Mouse (Mus musculus): ENCODE data around the gene Dtx2.

Dtx2 gene

DNA sequence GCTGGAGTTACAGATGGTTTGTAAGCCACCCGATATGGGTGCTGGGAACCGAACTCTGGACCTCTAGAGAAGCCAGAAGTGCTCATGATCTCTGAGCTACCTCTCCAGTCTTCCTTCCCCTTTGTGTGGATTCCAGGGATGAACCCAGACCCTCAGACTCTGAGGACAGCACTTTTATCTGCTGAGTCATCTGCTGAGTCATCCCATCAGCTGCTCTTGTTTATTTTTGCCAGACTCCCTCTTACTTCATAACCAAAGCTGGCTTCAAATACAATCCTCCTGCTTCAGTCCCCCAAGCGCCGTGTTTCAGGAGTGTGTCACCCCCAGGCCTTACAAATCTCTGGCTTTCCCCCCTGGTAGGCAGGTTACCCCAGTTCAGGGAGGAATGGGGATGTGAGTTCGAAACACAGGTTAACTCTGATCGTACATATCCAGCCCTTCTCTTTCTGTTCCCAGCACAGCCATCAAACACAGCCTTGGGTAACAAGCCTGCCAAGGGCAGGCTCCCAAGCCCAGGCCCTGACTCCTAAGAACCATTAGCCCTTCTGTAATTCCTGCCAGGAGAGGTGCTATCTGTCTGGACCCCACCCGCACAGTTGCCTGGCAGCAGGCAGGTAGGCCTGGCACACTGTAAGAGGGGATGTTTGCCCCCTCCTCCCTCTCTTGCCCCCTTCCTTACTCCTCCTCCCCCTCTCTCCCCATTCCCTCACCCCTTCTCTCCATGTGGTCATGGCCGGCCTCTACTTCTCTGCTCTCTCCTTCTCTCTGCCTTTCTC, 18.5 kb upstream of the Dtx2 start:
- no peak for DNase-seq (ENCODE audit: low spot score)

DNA sequence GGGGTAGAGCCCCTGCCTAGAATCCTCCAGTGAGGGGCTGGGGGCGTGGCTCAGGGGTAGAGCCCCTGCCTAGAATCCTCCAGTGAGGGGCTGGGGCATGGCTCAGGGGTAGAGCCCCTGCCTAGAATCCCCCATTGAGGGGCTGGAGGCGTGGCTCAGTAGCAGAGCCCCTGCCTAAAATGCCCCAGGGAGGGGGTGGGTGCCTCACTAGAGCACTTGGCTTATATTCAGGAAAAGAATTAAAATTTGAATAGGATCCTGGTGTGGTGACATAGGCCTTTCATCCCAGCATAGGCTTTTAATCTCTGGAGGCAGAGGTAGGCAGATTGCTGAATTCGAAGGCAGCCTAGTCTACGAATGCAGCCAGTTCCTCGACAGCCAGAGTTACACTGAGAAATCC, 15.2 kb upstream of the Dtx2 start:
- no peak for DNase-seq (ENCODE audit: low spot score)

DNA sequence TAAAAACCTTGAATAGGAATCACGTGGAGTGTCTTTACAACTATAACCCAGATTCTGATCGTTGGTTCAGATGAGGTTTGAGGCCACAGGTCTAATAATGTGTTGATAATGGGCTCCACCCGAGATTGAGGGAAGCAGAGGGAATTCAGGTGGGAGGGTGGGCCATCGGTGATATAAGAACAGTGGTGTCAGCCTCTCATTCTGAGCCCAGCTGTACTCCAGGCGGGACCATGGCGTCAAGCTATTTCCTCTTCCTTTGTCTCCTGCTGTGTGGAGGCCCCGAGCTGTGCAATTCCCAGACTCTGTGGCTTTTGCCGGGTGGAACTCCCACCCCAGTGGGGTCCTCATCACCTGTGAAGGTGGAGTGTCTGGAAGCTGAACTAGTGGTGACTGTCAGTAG, 14.7 kb upstream of the Dtx2 start, which contains the start of gene Zp3:
Gene Zp3, plus strand, starts transcription at position 196 of the 400 bp plus-strand sequence.
- no peak for DNase-seq (ENCODE audit: low spot score)

DNA sequence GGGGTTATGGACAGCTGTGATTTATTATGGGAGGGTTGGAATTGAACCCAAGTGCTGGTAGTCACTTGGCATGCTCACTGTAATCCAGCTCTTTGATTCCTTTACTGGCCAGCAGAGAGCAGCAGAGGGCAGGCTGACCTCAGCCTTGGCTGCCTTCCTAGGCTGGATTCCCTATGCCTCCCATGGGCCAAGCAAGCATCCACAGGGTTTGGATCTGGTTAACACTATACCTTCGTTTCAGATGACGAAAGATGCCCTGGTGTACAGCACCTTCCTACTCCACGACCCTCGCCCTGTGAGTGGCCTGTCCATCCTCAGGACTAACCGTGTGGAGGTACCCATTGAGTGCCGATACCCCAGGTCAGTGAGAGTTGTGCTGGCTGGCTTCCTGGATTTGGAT, 12.2 kb upstream of the Dtx2 start:
- DNase-seq (ENCODE audit: low spot score), result peak; percentile 87

DNA sequence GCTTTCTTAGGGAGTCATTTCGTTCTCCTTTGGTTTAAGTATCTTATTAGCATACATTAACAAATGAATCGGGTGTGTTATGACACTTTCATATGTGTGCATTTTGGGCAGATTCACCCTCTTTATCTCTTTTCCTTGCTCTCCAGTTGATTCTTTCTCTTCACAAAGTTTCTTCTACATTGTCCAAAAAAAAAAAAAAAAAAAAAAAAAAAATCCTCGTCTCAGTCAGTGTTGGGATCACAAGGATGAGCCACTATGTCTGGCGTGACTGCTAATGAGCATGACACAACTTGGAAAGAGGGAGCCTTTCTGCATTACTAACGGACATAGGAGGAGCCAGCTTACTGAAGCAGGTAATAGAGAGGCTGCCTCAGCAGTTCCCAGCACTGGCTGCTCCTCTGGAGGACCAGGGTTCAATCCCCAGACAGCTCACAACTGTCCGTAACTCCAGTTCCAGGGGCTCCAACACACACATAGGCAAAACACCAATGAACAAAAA, 10.0 kb upstream of the Dtx2 start:
- DNase-seq (ENCODE audit: low spot score), result no peak

DNA sequence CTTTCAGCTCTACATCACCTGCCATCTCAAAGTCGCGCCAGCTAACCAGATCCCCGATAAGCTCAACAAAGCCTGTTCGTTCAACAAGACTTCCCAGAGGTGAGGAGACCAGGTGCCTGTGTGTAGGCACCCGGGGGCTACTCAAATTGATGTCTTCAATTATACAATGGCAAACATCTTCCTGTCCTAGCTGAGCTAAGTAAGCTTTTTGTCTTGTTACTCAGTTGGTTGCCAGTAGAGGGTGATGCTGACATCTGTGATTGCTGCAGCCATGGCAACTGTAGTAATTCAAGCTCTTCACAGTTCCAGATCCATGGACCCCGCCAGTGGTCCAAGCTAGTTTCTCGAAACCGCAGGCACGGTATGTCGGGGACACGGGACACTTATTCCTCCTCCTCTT, 7.4 kb upstream of the Dtx2 start:
- DNase-seq (ENCODE audit: low spot score), result peak; percentile 43

DNA sequence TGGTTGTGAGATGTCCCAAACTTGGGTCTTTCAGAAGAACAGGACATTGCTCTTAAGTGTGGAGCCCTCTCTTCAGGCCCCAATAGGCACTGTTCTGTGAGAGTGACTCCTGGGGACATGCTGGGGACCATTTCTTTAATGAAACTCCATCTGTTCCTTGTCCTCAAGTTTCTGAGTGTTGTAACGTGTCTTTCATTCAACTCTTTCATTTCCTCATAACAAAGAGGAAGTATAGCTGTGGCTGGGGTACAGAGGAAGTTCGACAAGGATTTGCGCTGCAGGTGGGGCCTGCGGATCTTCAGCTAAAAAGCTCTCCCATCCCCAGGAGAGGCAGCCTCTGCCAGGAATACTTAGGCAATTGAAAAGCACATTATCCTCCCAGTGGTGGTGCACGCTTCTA, 4.0 kb upstream of the Dtx2 start:
- no peak for DNase-seq (ENCODE audit: low spot score)

DNA sequence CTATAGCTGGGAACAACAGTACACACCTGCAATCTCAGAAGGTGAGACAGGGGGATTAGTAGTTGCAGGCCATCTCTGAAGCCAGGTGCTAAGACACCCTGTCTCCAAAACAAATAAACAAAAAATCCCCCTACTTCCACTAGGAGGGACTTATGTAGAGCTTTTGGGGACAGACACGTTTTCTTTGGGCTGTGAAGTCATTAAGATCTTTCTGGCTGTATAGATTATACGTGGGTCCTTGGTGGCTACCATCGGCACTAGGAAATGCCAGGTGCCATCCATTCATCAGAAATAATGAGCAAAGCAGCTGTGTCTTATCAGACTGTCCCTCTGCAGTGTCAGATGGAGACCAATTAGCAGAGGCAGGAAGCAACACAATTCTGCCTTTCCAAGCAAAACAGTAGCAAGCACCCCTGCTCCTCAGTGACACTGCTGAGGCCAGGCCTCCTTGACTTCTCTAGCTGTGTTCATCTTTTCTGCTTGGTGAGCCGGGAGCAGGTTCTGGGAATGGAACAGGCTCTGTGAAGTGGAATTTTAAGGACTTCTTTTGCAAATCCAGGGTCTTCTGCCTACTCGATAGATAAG, 1.1 kb upstream of the Dtx2 start:
- no peak for DNase-seq (ENCODE audit: low spot score)

DNA sequence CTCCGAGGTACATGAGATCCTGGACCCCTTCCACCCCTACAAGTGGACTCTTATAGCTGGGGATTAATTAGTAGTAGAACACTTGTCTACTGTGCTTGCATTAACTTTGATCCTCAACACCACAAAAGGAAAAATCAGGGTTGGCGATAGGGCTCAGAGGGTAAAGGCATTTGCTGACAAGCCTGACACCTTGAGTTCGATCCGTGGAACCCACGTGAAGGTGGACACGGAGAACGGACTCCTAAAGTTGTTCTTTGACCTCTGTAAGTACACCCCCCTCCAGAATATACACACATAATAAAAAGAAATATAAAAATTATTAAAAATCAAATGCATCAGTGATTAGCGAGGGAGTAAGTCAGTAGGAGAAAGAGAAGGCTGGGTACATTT, 270 bp upstream of the Dtx2 start:
- DNase-seq (ENCODE audit: low spot score), result no peak

DNA sequence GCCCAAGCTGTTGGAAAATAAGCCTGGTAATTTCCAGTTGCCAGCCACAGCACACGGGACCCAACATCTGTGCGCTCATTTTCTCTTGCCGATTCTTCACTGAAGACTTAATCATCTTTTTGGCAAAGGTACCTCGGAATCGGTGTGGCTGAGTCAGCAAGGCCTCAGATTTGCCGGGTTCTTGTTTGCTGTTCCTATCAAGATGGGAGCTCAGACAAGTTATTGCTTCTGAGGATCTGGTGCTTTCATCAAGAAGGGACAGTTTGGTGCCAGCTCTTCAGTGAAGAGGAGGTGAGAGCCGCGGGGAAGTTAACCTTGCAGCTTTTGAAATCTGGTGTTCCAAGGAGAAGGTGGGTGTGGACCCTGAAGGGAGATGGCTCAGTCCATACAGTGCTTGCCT, 1.6 kb downstream of the Dtx2 start:
- no peak for DNase-seq (ENCODE audit: low spot score)

DNA sequence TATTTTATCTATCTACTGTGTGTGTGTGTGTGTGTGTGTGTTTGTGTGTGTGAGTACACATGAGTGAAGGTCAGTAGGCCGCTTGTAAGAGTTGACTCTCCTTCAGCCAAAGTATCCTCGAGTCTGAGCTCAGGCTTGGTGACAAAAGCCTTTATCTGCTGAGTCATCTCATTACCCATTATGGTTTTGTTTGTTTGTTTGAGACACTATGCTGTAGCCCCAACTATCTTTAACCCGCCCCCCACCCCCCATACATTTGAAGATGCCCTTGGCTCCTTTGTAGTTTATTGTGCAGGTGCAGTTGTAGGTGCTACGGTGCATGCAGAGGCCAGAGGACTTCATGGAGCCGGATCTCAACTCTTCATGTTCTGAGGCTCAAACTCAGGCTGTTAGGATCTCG, 6.6 kb downstream of the Dtx2 start:
- no peak for DNase-seq (ENCODE audit: low spot score)

DNA sequence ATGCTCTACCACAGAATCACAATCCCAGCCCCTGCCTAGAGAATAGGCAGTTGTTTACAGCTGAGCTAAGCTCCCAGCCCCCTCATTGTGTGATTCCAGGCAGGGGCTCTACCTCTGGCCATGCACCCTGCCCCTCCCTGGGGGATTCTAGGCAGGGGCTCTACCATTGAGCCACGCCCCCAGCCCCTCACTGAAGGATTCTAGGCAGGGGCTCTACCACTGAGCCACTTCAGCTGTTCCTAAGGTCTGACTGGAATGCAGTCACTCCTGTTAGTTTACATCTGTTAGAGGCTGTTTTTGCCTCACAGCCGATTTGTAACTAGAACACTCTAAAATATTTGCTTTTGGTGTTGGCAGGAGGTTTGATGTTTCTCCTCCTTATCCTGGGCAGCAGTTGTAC, 7.7 kb downstream of the Dtx2 start:
- no peak for DNase-seq (ENCODE audit: low spot score)

DNA sequence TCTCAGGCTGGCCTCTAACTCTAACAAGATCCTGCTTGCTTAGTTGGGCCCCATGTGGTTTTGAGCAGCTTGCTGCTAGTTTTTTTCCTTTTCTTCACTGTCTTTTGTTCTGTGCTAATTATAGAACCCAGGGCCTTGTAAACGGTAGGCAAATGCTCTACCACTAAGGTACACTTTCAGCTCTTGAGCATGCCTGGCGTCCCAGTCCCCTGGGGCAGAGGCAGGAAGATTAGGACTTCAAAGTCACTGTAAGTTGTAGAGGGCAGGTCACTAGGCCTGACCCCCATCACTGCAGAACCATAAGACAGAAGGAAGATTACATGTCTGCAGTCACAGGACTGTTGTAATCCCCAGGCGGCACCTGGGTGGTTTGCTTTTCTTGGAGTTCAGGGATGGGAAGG, 8.2 kb downstream of the Dtx2 start:
- no peak for DNase-seq (ENCODE audit: low spot score)

DNA sequence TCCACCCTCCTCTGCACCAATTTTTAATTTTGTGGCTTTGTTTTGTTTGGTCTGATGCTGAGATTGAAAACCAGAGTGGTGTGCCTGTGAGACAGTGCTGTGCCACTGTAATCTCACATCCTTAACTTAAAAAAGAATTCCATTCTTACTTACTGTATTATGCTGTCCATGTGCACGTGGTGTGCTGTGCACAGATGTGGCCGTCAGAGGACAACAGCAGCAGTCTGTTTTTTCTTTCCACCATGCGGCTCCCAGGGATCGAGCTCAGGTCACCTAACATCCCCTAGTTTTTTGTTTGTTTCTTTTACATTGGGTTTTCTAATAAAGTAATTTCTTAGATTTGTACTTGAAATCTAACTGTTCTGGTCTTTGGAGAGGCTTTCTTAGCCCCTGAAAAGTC, 9.9 kb downstream of the Dtx2 start:
- no peak for DNase-seq (ENCODE audit: low spot score)

DNA sequence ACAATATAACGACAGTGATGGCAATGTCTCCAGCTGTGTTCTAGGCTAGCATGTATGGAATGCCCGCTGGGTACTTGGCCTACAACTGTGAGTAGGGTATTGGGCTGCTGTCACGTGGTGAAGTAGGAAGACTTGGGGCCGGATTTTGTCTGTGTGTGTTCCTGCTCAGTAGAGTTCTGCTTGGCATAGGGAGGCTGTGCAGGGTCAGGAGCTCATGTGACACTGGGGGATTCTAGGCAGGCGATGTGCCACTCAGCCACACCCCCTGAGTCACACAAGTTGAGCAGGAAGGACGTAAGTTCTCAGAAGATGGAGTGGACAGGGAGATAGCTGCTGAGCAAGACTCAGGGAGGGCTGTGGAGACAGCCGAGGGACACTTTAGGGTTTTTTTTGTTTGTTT, 13.1 kb downstream of the Dtx2 start:
- no peak for DNase-seq (ENCODE audit: low spot score)

DNA sequence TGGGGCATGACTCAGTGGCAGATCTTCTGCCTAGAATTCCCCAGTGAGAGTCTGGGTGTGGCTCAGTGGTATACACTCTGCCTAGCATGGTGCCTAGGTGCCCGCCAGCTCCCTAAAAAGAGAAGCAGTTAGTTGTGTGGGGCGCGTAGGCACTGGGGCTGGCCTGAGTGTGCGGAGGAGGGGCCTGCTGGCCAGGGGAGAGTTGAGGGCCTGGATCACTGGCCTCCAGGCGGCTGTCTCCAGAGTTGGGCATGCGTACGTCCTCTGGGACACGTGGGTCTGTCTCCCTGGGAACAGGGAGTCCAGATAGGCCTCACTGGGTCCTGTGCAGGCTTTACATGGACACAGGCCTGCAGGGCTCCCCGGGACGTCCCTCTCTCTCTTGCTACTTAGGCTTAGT, 20.3 kb downstream of the Dtx2 start:
- DNase-seq (ENCODE audit: low spot score), result no peak

DNA sequence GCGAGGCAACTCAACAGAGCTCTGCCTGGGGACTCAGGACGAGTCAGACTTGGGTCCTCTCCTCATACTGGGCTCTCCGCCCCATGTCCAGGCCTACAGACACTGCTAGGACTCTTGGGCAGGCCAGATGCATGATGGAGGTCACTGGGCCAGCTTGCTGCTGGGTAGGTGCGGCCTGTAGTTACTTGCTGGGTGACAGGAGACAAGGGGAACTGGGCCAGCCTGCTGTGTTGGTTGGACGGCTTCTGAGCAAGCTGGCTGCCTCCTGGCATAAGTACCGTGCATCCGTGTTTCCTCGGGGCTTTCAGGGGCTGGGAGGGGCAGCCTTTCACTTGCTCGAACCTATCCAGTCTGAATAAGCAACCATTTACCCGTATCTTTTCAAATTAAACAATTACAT, 21.0 kb downstream of the Dtx2 start:
- DNase-seq (ENCODE audit: low spot score), result no peak

DNA sequence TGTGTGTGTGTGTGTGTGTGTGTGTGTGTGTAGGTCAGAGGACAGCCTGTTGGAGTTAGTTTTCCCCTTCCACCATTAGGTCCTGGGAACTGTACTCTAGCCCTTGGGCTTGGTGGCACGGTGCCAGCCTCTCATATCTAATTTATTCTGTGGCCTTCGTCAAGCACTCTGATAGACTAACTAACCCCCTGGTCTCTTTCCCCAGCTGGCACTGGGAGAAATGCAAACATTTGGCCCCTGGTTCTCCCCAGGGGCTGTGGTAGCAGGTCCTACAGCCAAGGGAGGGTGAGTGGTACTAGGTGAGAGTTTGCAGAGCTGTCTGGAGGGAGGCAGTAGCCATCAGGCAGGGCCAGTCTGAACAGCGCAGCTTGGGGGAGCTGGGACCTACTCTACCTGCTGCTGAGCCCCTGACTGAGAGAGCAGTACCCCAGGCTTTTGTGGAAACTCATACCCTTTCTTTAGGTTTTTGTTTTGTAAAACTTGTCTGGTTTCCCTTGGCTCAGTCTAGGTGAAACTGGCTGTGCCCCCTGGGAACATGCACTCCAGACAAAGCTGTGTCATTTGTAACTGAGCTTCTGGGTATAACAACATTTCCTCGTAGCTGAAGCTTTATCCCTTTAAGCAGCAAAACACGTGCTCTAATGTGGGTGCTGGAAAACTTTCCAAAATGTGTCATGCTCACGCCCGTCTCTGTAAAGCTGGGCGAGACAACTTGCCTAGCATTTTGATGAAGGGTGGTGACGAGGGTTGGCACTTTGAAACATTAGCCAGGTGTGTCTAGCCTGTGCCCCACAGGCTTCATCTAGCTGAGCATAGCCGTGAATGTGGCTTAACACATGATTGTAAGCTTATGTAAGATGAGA, 21.6 kb downstream of the Dtx2 start:
- DNase-seq (ENCODE audit: low spot score), result no peak

DNA sequence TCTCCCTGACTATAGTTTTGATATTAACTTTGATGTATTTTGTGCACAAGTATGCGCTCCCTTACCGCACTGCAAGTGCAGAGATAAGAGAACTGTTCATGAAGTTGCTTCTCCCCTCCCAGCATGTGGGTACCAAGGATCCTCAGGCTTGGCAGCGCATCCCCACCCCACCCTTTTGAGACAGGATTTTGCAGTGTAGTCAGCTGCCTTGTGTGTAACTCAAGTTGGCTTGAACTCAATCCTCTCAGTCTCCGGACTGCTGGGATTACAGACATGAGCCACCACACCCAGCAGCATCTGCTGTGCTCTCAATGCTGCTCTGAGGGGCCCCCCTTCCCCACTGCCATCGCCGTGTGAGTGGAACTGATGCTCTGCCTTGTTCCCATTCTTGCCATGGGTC, 22.7 kb downstream of the Dtx2 start:
- no peak for DNase-seq (ENCODE audit: low spot score)

DNA sequence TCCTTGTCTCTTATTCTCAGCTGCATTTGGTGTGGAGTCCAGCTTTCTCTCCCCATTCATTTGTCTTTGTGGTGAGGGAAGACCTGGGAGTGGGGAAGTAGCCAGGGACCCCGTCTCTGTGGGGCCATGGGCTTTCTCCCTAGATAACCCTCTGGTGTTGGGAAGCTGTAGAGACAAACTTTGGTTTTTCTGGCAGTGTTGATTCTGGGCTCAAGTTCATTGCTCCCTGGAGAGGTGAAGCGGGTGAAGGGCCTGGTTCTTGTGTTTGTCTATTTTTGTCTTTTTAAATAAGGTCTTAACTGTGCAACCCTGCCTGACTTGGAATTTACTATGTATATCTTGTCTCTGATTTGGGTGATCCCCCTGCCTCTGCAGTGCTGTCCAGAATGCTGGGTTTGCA, 24.1 kb downstream of the Dtx2 start:
- DNase-seq (ENCODE audit: low spot score), result no peak

DNA sequence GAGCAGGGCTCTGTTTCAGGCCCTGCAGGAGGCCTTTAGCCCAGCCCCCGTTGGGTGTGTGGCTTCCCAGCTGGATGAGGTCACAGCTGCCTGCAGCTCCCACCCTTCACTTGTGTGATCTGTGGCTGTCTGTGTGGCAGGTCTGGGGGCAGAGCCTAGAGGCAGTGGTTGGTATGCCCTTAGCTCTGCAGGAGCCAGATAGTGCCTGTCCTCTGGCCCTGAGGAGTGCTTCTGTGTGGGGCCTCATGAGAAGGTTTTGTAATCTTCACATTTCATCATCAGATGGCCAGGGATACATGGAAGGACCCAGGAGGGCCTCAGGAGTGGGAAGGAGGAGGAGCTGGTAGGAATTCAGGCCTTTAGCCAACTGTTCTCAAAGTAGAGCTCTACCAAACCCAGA, 25.3 kb downstream of the Dtx2 start:
- no peak for DNase-seq (ENCODE audit: low spot score)

DNA sequence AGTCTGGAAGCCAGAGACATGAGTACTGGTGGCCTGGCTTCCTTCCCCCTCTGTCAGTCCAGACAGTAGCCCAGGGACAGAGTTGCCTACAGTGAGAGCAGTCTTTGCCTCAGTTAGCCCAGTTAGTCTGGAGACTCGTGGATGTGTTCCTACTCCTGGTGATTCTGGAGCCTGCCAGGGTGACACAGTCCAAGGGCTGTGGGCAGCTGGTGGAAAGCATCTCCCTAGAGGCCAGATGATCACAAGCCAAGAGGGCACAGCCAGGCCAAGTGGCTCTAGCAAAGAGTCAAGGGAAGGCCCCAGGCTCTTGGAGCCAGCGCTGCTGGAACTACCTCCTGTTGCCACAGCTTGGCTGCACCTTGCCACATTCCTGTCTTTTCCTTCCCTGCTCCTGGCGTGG, 31.1 kb downstream of the Dtx2 start:
- no peak for DNase-seq (ENCODE audit: low spot score)

DNA sequence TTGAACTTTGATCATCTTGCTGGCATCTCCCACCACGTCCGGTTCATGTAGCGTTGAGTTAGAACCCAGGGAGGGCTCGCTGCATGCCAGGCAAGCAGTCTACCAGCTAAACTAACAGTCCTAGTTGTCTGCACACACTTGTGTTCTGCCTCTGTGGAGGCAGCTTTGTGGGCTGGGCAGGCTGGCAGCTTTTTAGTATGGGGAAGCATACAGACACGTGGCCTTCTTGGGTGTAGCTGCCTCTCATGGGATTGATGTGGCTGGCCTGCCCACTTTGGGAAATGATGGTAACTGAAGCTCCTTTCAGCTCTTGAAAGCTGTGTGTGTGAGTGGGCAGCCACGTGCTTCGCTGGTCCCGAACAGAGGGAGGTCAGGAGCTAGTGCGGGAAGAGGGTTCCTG, 32.3 kb downstream of the Dtx2 start:
- no peak for DNase-seq (ENCODE audit: low spot score)
